Mouse (Mus musculus) olfactory bulb, adult 2 months (tissue): ENCODE results near the gene Trappc4. TPM values are rescaled to one million over a fixed set of nuclear protein-coding genes. Genes with fewer than 3 reads are reported as not detected.
"Not testable (repeated sequence)": the region's sequence is repeated elsewhere in the genome, so short reads cannot be mapped to it uniquely, and the experiment has no call there.

Experiments
- H3K27ac ChIP-seq: fragments of 200-500 bp; 2 replicates; pipeline ENCODE4 v1.5.1; 2012; ENCODE audit warnings: low read depth, low read length; ENCODE audit not compliant: insufficient read depth
- H3K4me1 ChIP-seq: fragments of 200-500 bp; 2 replicates; pipeline ENCODE4 v1.6.1; 2012; ENCODE audit warnings: low read length; ENCODE audit not compliant: control insufficient read depth, insufficient read depth
- H3K4me3 ChIP-seq: fragments of 200-500 bp; 2 replicates; pipeline ENCODE4 v1.5.1; 2012; ENCODE audit warnings: mild to moderate bottlenecking, low read depth, low read length, moderate library complexity; ENCODE audit not compliant: insufficient read depth
- CTCF ChIP-seq: fragments of 200-500 bp; IDR thresholded peaks from 2 replicates; pipeline ENCODE4 v1.5.1; 2012; ENCODE audit warnings: low read depth, mild to moderate bottlenecking, low read length, moderate library complexity; ENCODE audit not compliant: insufficient read depth
- POLR2A ChIP-seq: fragments of 200-500 bp; IDR thresholded peaks from 2 replicates; pipeline ENCODE4 v1.6.1; 2012; ENCODE audit warnings: mild to moderate bottlenecking, low read depth, low read length, moderate library complexity; ENCODE audit not compliant: insufficient read depth
- WGBS: fragments of 180-500 bp; shearing (Covaris S2); methylation state at CpG from one replicate; pipeline ENCODE4 v1.1.7; 2018; 5-methylcytosine and 5-hydroxymethylcytosine counted together
- polyA plus RNA-seq: library from polyadenylated mRNA; stranded (reverse); fragments of >200 nt; gene quantifications from 2 replicates; pipeline ENCODE4 v1.2.4, GENCODE M21; 2012; ENCODE audit warnings: low replicate concordance; ENCODE audit not compliant: missing spikeins, insufficient read depth, insufficient read length

Trappc4 gene
- polyA plus RNA-seq, 1 experiment = not detected

- TF ChIP-seq CTCF = no peak
- TF ChIP-seq POLR2A = no peak
- 87% methylated on average over 4 of the region's 4 CpGs for WGBS
- no peak overlapping the region for H3K27ac ChIP-seq
- no peak overlapping the region for H3K4me3 ChIP-seq
- H3K4me1 ChIP-seq = no peaks in the 10 kb centered on the region
Measured at GRCm38 (mm10) chr9:44423576-44423975, 16.2 kb upstream of the Trappc4 start.

- 78% methylated on average over 5 of the region's 5 CpGs for WGBS
- TF ChIP-seq POLR2A (no peak), CTCF (no peak)
- Histone ChIP-seq H3K4me1 (no peaks in the 10 kb centered on the region), H3K4me3 (no peak overlapping the region), H3K27ac (no peak overlapping the region)
Measured at GRCm38 (mm10) chr9:44420280-44420898, 13.0 kb upstream of the Trappc4 start.

GRCm38 (mm10) chr9:44419730-44420129 is 12.3 kb upstream of the Trappc4 start:
- not testable (repeated sequence) for H3K4me1 ChIP-seq, H3K27ac ChIP-seq, H3K4me3 ChIP-seq
- 96% methylated on average over 9 of the region's 9 CpGs for WGBS

- Histone ChIP-seq H3K4me3 (peak within 1 kb of the TSS; percentile 86), H3K4me1 (no peaks in the 10 kb centered on the region), H3K27ac (peak within 1 kb of the TSS; percentile 66)
- TF ChIP-seq POLR2A (no peak), CTCF (no peak)
- WGBS = 64% methylated on average over 14 of the region's 14 CpGs
Measured at GRCm38 (mm10) chr9:44418519-44419385, 11.4 kb upstream of the Trappc4 start, which contains the start of gene Ccdc84. Gene Ccdc84, minus strand, starts transcription at chr9:44418569.

- Histone ChIP-seq H3K4me1 (no peaks in the 10 kb centered on the region), H3K4me3 (peak overlapping the region; percentile 86), H3K27ac (peak overlapping the region; percentile 66)
- TF ChIP-seq POLR2A (peak; percentile 73; the same call in 1 of the 2 replicates), CTCF (peak; percentile 85)
- under 1% methylated on average over 38 of the region's 38 CpGs for WGBS
Measured at GRCm38 (mm10) chr9:44417892-44418363, 10.5 kb upstream of the Trappc4 start.

- 4% methylated on average over 26 of the region's 26 CpGs for WGBS
- peak overlapping the region; percentile 86 for H3K4me3 ChIP-seq
- H3K27ac ChIP-seq = peak overlapping the region; percentile 46
- H3K4me1 ChIP-seq = no peaks in the 10 kb centered on the region
- TF ChIP-seq CTCF (no peak), POLR2A (no peak)
Measured at GRCm38 (mm10) chr9:44417156-44417891, 9.9 kb upstream of the Trappc4 start.

- 77% methylated on average over 2 of the region's 2 CpGs for WGBS
- Histone ChIP-seq H3K4me3 (no peak overlapping the region), H3K27ac (no peak overlapping the region), H3K4me1 (peaks cover 7% of the 10 kb centered on the region; the same call in 1 of the 2 replicates)
- TF ChIP-seq CTCF (no peak), POLR2A (no peak)
Measured at GRCm38 (mm10) chr9:44412781-44413180, 5.4 kb upstream of the Trappc4 start.

GRCm38 (mm10) chr9:44412306-44412705 is 4.9 kb upstream of the Trappc4 start:
- Histone ChIP-seq H3K4me3 (no peak overlapping the region), H3K27ac (no peak overlapping the region), H3K4me1 (peaks cover 7% of the 10 kb centered on the region; the same call in 1 of the 2 replicates)
- TF ChIP-seq CTCF (no peak), POLR2A (no peak)
- 85% methylated on average over 4 of the region's 4 CpGs for whole genome bisulfite sequencing
